Mouse (Mus musculus) stomach, postnatal 0 days (tissue): ENCODE results near the gene Prune2.

Experiments
- CTCF ChIP-seq: IDR thresholded peaks from 2 replicates; pipeline ENCODE4 v1.5.1; 2016; ENCODE audit warnings: antibody characterized with exemption, low read depth, mild to moderate bottlenecking, moderate library complexity
- EP300 ChIP-seq: optimal IDR thresholded peaks from 2 replicates; pipeline ENCODE3; 2016; ENCODE audit warnings: antibody characterized with exemption

DNA sequence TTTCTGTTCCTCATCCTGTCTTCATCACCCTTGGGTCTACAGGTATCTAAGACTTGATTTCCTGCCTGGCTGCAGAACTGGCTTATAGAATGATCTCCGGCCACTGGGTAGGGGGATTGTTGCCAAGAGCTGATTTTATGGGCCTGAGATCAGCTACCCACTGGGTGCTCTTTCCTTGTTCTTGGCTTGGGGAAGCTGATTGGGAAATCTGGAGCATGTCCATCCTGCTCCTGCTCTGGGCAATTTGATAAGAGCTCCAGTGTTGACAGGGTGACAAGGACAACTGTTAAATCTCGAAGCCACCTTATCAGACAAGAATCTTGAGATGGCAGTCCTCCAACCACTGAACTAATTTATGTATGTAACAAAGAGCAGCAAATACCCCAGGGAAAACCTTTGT is 203.8 kb downstream of the Prune2 start:
- TF ChIP-seq CTCF (no peak), EP300 (no peak)
